Mouse (Mus musculus): ENCODE measurements at regions not wholly inside any gene's neighbourhood (a gene's known extent, or its start where the extent isn't known, plus 50 kb on each side); places are given as distances from the start of the nearest gene placed in this dataset.

DNA sequence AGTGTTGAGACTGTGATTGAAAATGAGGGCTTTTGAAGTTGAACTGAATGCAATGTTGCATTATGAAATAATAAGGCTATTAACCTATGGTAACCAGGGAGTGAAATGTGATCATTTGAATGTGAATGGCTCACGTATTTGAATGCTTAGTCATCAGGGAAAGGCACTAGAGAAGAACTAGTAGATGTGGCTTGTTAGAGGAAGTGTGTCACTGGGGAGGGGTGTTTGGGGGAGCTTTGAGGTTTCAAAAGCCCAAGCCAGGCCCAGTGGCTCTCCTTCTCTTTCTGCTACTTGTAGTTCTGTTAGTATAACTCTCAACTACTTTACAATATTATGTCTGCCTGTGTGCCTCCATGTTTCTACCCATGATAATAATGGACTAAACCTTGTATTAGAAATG lies 373.6 kb upstream of the Htr2a start:
- TF ChIP-seq CTCF (IDR thresholded peaks at IDR 0.05; ENCODE audit: borderline replicate concordance, extremely low read depth, insufficient read depth, insufficient read length) (no peak), POLR2A (IDR thresholded peaks at IDR 0.05; ENCODE audit: borderline replicate concordance, extremely low read depth, insufficient read depth, insufficient read length, poor library complexity, severe bottlenecking) (no peak)
